Mouse (Mus musculus): ENCODE data around the gene Abcb5. TPM values are rescaled to one million over a fixed set of nuclear protein-coding genes. Genes with fewer than 3 reads are reported as not detected.

The Abcb5 gene
- polyA plus RNA-seq, 1 experiment from 2014 or later = not detected

DNA sequence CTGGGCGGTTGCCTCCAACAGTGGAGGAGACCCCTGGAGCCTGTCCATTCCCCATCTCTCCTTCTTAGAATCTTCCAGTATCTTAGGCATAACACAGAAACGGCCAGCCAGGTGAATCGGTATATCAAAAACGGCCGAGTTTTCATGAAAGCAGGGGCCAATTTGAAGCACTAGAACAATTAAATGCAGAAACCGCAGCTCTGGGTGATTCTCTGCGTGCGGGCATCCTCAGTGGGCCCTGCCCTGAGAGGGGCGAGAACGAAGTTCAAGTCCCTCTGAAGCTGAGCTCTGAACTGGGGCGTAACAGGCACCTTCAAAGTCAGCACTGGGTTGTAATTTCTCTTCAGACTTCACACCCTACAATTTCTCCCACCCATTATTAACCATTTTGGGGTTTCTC is 128.9 kb downstream of the Abcb5 start:
- WGBS = 1% methylated on average over 11 of the region's 11 CpGs
- H3K27ac ChIP-seq (replicated peaks) = peak overlapping the region; percentile 82
- peaks cover 91% of the 10 kb centered on the region for H3K27me3 ChIP-seq (ENCODE audit: low read depth, poor library complexity, severe bottlenecking)

GRCm38 (mm10) chr12:118836411-118837341 is 129.5 kb downstream of the Abcb5 start:
- Histone ChIP-seq H3K9me3 (replicated peaks) (no peaks in the 10 kb centered on the region), H3K27me3 (ENCODE audit: low read depth, poor library complexity, severe bottlenecking) (peaks cover 91% of the 10 kb centered on the region), H3K36me3 (no peaks in the 10 kb centered on the region), H3K4me1 (peaks cover 59% of the 10 kb centered on the region), H3K27ac (replicated peaks) (peak overlapping the region; percentile 82), H3K4me3 (peak overlapping the region; percentile 69)
- under 1% methylated on average over 69 of the region's 72 CpGs for WGBS
- DNase-seq (ENCODE audit: low spot score) = peak; percentile 74

More for the DNA sequence above, 128.9 kb downstream of the Abcb5 start:
- Histone ChIP-seq H3K9me3 (replicated peaks) (no peaks in the 10 kb centered on the region), H3K4me3 (peak overlapping the region; percentile 69), H3K4me1 (peaks cover 66% of the 10 kb centered on the region), H3K36me3 (no peaks in the 10 kb centered on the region)
- DNase-seq (ENCODE audit: low spot score) = no peak

GRCm38 (mm10) chr12:118829881-118830280 is 136.3 kb downstream of the Abcb5 start:
- DNase-seq (ENCODE audit: low spot score) = no peak
- Histone ChIP-seq H3K9me3 (replicated peaks) (no peaks in the 10 kb centered on the region), H3K27ac (replicated peaks) (no peak overlapping the region), H3K4me3 (no peak overlapping the region), H3K36me3 (no peaks in the 10 kb centered on the region), H3K4me1 (peaks cover 1% of the 10 kb centered on the region; the same call in 1 of the 2 replicates), H3K27me3 (ENCODE audit: low read depth, poor library complexity, severe bottlenecking) (peaks cover 24% of the 10 kb centered on the region)
- WGBS = 79% methylated on average over 6 of the region's 6 CpGs

Other genes with a start within 250 kb of the Abcb5 start
- gene Sp8, start 120.1 kb downstream of the Abcb5 start, polyA plus RNA-seq (2016; fragmentation: Nextera tagmentation; extraction: Ambion mirVana) = 12.2 and 12.6 TPM in 2 replicates